Mouse (Mus musculus) thymus, adult 2 months (tissue): ENCODE results near the gene Cfl1. TPM values are rescaled to one million over a fixed set of nuclear protein-coding genes. Genes with fewer than 3 reads are reported as not detected.
A peak's percentile ranks its signal among the peaks of the same experiment; 100 is the strongest.

Source experiments
- DNase-seq: peaks from one replicate; pipeline ENCODE4 v3.0.0; 2021
- H3K27ac ChIP-seq: fragments of 200-500 bp; 2 replicates; pipeline ENCODE4 v1.5.1; 2012; ENCODE audit warnings: low read length, control low read depth; ENCODE audit not compliant: control insufficient read depth, insufficient read depth
- H3K27me3 ChIP-seq: fragments of 200-500 bp; 2 replicates; pipeline ENCODE4 v1.6.1; 2012; ENCODE audit warnings: mild to moderate bottlenecking, low read length, moderate library complexity, mixed read lengths; ENCODE audit not compliant: control insufficient read depth, insufficient read depth
- H3K36me3 ChIP-seq: fragments of 200-500 bp; 2 replicates; pipeline ENCODE4 v1.6.1; 2012; ENCODE audit warnings: mild to moderate bottlenecking, low read length, moderate library complexity; ENCODE audit not compliant: control insufficient read depth, insufficient read depth
- H3K4me1 ChIP-seq: fragments of 200-500 bp; replicated peaks from 2 replicates; pipeline ENCODE4 v1.6.1; 2012; ENCODE audit warnings: low read length; ENCODE audit not compliant: control insufficient read depth, insufficient read depth
- H3K4me3 ChIP-seq: fragments of 200-500 bp; 2 replicates; pipeline ENCODE4 v1.5.1; 2012; ENCODE audit warnings: mild to moderate bottlenecking, low read length, control low read depth, moderate library complexity; ENCODE audit not compliant: control insufficient read depth, insufficient read depth
- CTCF ChIP-seq: fragments of 200-500 bp; IDR thresholded peaks from 2 replicates; pipeline ENCODE4 v1.5.1; 2012; ENCODE audit warnings: mild to moderate bottlenecking, control low read depth, low read length, moderate library complexity, borderline replicate concordance; ENCODE audit not compliant: control insufficient read depth, poor library complexity, insufficient read depth; ENCODE audit errors: extremely low read depth
- POLR2A ChIP-seq: fragments of 200-500 bp; IDR thresholded peaks from 2 replicates; pipeline ENCODE4 v1.6.1; 2012; ENCODE audit warnings: mild to moderate bottlenecking, low read length, control low read depth, moderate library complexity; ENCODE audit not compliant: control insufficient read depth, poor library complexity, insufficient read depth; ENCODE audit errors: extremely low read depth
- WGBS: fragments of 180-500 bp; shearing (Covaris S2); methylation state at CpG from one replicate; pipeline ENCODE4 v1.1.7; 2018; 5-methylcytosine and 5-hydroxymethylcytosine counted together
- polyA plus RNA-seq: library from polyadenylated mRNA; depleted of rRNA; stranded (reverse); fragments of >200 nt; gene quantifications from 2 replicates; pipeline ENCODE4 v1.2.3, GENCODE M21; 2012

Cfl1 gene
- polyA plus RNA-seq, 1 experiment = 1,557 TPM

DNA sequence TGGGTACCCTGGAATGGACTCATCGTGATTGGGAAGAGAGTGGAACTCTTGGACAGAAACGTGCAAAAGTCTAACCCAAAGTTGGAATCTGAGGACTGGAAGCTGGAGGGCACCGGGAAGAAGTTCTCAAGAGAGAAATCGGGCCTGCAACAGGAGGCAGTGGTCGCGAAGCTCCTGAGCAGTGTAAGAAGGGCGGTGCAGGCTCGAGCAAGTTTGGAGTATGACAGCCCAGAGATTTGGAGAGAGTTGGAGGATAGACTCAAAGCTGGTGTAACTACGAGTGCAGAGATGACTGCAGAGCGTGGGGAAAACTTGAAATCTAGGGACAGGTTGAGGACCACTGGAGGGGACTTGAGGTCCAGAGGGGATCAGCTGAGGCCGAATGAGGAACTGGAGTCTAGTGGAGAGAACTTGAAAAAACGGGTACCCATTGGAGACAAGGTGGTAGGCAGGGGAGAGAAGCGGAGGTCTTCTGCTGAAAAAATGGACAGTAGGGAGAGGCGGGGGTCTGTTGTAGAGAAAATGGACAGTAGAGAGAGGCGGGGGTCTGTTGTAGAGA, 20.9 kb downstream of the Cfl1 start:
- no peaks in the 10 kb centered on the region for H3K27me3 ChIP-seq
- H3K27ac ChIP-seq = peak overlapping the region; percentile 31; the same call in 1 of the 2 replicates
- no peak for DNase-seq
- 15% methylated on average over 15 of the region's 15 CpGs for WGBS
- H3K4me1 ChIP-seq = peaks cover 28% of the 10 kb centered on the region
- TF ChIP-seq POLR2A = no peak
- TF ChIP-seq CTCF = no peak
- H3K4me3 ChIP-seq = peak overlapping the region; percentile 59
- H3K36me3 ChIP-seq = no peaks in the 10 kb centered on the region

DNA sequence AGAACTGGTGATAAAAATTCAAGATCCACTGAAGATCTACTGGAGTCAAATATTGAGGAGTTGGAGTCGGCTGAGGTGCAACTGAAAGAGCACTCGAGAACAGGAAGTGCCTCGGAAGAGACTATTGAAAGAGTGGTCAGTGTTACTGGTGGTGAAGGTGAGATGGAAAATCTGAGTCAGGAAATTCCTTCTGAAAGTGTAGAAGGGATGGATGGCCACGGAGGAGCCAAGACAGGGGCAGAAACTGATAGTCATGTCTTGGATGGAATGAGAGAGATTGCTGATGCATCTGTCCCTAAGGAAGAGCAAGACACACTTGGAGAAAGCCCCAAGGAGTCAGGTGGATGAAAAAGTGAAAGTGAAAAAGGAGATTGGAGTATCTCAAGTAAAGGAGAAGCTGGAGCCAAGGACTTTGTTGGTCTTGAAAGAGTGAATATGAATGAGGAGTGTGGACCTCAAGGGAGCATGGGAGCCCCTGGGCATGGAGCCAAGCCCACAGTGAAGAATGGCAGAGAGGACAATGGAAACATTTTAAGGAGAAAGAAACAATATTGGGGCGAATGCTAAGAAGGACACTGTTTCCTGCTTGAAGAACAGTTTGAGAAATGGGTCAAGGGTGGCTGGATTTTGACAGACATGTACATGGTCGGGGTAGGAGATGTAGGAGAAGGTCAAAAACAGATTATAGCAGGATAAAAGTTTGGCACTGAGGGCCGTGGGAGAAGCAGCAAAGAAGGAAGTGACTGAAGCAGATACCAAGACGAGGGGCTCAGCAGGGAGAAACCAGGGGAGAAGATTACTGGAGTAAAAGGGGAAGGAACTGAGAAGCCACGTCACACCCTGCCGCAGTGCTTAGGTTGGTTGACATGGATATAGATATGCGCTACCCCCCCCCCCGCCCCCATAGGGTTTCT, 22.1 kb downstream of the Cfl1 start:
- Histone ChIP-seq H3K27ac (no peak overlapping the region), H3K36me3 (no peaks in the 10 kb centered on the region), H3K4me1 (peaks cover 28% of the 10 kb centered on the region), H3K4me3 (no peak overlapping the region), H3K27me3 (no peaks in the 10 kb centered on the region)
- DNase-seq = no peak
- WGBS = 10% methylated on average over 12 of the region's 12 CpGs
- TF ChIP-seq CTCF (no peak), POLR2A (no peak)

DNA sequence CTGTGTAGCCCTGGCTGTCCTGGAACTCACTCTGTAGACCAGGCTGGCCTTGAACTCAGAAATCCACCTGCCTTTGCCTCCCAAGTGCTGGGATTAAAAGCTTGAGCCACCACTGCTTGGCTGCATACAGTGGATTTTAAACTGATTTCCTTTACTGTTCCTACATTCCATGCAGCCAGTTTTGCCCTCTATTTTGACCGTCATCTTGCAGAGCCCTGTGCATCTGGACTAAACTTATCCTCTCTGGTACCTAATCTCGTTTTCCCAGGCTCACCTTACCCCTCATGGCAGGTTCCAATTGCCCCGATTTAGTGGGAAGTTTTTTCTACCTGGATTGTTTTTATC, 22.7 kb downstream of the Cfl1 start:
- Histone ChIP-seq H3K4me3 (no peak overlapping the region), H3K36me3 (no peaks in the 10 kb centered on the region), H3K27ac (no peak overlapping the region), H3K4me1 (peaks cover 28% of the 10 kb centered on the region), H3K27me3 (no peaks in the 10 kb centered on the region)
- DNase-seq = no peak
- 62% methylated on average over 3 of the region's 3 CpGs for WGBS
- TF ChIP-seq CTCF (no peak), POLR2A (no peak)

DNA sequence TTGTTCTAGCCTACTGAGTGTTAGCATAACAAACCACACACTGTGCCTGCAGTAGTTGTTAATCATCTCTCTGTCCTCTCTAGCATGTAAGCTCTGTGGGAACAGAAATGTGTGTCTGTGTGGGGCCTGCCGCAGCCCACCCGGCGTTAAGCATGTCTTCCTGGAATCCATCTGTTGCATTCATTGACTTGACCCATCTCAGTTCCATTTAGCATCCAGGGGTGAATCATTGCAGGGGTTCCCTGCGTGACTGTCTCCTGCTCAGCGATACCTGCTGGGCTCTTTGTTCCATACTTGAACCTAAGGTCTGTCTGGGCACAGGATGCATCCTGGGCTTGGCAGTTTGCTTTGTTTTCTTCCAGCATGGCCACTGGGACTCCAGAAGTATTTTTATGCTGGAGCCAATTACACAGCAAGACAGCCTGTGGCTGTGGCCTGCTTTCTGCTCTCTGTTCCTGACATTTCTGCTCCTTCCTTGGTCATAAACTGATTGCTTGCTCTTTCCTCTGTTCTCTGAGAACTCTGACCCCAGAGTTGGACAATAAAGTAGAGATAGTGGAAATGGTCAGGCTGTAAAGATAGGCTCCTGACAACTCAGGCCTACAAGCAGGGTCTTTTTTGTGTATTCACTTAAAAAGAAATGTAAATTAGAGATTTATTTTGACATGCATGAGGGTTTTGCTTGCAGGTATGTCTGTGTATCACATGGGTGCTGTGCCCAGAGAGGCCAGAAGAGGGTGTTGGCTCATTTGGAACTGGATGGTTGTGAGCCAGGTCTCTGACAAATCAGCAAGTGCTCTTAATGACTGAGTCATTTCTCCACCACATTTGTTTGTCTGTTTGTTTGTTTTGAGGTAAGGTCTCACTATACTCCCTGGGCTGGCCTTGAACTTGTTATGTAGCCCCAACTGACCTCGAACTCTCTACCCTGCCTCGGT, 25.9 kb downstream of the Cfl1 start:
- H3K27ac ChIP-seq = no peak overlapping the region
- TF ChIP-seq POLR2A = no peak
- no peak for TF ChIP-seq CTCF
- peaks cover 20% of the 10 kb centered on the region for H3K4me1 ChIP-seq
- no peak overlapping the region for H3K4me3 ChIP-seq
- DNase-seq = no peak
- 96% methylated on average over 7 of the region's 7 CpGs for WGBS
- no peaks in the 10 kb centered on the region for H3K27me3 ChIP-seq
- no peaks in the 10 kb centered on the region for H3K36me3 ChIP-seq

DNA sequence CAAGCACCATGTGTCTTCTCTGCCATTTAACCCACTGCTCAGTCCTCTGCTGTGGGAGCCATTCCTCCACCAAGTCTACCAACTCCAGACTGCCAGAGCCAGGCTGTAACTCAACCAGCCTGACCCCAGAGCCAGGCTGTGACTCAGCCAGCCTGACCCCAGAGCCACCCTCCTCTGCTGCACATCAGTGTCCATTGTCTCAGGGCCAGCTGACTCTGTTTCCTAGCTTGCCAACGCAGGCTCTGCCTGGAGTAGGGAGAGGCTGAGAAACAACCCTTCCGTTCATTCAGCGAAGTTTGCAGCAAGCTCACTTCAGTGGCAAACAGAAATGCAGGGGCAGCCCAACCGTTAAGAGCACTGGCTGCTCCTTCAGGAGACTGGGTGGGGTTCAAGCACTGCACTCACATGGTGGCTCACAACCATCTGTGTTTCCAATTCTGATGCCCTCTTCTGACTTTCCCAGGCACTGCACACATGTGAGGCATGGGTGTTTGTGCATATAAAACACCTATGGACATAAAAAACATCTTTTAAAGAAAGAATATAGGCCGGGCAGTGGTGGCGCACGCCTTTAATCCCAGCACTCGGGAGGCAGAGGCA, 26.8 kb downstream of the Cfl1 start:
- Histone ChIP-seq H3K36me3 (no peaks in the 10 kb centered on the region), H3K27ac (no peak overlapping the region), H3K4me1 (peaks cover 11% of the 10 kb centered on the region), H3K4me3 (no peak overlapping the region), H3K27me3 (no peaks in the 10 kb centered on the region)
- TF ChIP-seq POLR2A = no peak
- DNase-seq = no peak
- WGBS = 96% methylated on average over 8 of the region's 8 CpGs

DNA sequence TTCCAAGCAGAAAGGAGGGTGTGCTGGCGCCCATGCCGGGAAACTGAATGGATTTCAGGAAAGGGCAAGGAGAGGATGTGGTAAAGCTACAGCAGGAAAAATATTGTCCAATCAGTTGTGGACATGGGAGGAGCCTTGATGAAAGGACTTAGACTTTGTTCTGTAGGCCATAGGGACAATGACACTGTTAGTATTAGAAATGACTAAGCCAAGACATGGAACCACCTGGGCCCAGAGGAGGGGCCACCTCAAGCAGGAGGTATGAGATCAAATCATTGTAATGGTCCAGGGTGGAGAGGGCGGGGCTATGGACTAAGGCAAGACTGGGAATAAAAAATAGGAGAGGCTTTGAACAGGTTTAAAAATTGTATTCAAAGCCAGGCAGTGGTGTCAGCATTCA, 28.5 kb downstream of the Cfl1 start:
- H3K4me3 ChIP-seq = no peak overlapping the region
- H3K27me3 ChIP-seq = no peaks in the 10 kb centered on the region
- H3K4me1 ChIP-seq = no peaks in the 10 kb centered on the region
- DNase-seq = no peak
- no peaks in the 10 kb centered on the region for H3K36me3 ChIP-seq
- H3K27ac ChIP-seq = no peak overlapping the region
- TF ChIP-seq CTCF (no peak), POLR2A (no peak)
- WGBS = 92% methylated on average over 3 of the region's 3 CpGs

DNA sequence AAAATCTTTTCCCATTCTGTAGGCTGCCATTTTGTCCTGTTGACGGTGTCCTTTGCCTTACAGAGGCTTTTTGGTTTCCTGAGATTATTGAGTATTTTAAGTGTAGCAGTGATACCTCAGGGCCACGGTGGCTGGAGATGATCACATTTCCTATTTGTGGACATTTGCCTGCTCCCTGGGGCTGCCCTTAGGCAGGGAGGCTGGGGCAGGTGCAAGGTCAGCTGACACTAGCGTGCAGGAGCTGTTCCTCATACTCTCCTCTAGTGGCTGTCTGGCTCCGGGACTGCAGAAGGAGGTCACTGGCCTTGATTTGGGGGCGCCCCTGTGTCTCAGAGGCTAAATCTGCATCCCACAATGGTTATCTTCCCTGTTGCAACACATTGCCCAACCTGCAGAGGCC, 34.9 kb downstream of the Cfl1 start:
- Histone ChIP-seq H3K27me3 (no peaks in the 10 kb centered on the region), H3K27ac (no peak overlapping the region), H3K36me3 (no peaks in the 10 kb centered on the region), H3K4me3 (no peak overlapping the region), H3K4me1 (peaks cover 4% of the 10 kb centered on the region)
- WGBS = 88% methylated on average over 5 of the region's 5 CpGs
- TF ChIP-seq CTCF (no peak), POLR2A (no peak)
- no peak for DNase-seq
